Mouse (Mus musculus) thymus, postnatal 14 days (tissue): ENCODE data around the gene H2-Q4.
"Not testable (repeated sequence)": the region's sequence is repeated elsewhere in the genome, so short reads cannot be mapped to it uniquely, and the experiment has no call there.

Experiments
- DNase-seq: peaks from one replicate; pipeline ENCODE4 v3.0.0; 2021

Gene H2-Q4

GRCm38 (mm10) chr17:35420206-35420810 is 40.9 kb downstream of the H2-Q4 start:
- DNase-seq: peak; percentile 65

DNA sequence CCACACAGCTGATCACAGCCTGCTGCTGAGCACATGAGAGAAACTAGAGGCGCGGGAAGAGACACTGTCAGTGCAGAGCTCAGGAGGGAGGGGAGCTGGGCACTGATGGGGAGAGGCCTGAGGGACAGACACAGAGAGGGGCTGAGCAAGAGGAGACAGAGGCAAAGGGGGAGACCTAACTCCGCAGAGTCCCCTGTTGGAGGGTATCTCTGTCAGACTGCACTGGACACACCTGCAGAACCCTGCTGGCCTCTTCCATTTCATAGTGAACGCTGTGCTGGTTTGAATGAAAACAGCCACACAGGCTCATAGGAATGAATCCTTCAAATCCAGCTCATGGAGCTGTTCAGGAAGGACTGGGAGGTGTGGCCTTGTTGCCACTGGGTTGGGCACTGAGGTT is 41.9 kb downstream of the H2-Q4 start:
- not testable (repeated sequence) for DNase-seq

DNA sequence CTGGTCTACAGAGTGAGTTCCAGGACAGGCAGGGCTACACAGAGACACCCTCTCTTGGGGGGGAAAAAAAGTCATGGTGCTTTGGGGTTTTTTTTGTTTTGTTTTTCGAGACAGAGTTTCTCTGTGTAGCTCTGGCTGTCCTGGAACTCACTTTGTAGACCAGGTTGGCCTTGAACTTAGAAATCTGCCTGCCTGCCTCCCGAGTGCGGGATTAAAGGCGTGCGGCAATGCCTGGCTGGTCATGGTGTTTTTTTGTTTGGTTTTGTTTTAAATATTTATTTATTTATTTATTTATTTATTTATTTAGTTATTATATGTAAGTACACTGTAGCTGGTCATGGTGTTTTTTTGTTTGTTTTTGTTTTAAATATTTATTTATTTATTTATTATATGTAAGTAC is 42.9 kb downstream of the H2-Q4 start:
- not testable (repeated sequence) for DNase-seq

GRCm38 (mm10) chr17:35423131-35423810 is 43.9 kb downstream of the H2-Q4 start:
- DNase-seq: not testable (repeated sequence)

- DNase-seq: not testable (repeated sequence)
Measured at GRCm38 (mm10) chr17:35424106-35424505, 44.7 kb downstream of the H2-Q4 start.

GRCm38 (mm10) chr17:35424624-35425416 is 45.4 kb downstream of the H2-Q4 start, which contains the start of gene H2-Q6:
Gene H2-Q6 (plus strand): TSS chr17:35424850.
- DNase-seq: not testable (repeated sequence)

- peak; percentile 25 for DNase-seq
Measured at GRCm38 (mm10) chr17:35425474-35425873, 46.1 kb downstream of the H2-Q4 start.

DNA sequence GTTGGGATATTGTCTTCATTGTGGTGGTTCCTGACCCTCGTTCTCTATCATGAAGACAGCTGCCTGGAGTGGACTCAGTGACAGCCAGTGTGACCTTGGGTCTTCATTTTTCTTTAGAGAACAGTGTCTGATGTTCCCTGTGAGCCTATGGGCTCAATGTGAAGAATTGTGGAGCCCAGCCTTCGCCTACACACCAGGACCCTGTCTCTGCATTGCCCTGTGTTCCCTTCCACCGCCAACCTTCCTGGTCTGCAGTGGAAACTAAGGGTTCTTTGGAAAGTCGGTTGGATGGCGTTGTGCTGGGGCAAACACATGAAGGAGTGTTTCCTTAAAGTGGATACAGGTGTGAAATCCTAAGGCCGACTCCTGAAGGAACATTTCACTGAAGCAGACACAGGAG is 49.5 kb downstream of the H2-Q4 start:
- DNase-seq: not testable (repeated sequence)

DNA sequence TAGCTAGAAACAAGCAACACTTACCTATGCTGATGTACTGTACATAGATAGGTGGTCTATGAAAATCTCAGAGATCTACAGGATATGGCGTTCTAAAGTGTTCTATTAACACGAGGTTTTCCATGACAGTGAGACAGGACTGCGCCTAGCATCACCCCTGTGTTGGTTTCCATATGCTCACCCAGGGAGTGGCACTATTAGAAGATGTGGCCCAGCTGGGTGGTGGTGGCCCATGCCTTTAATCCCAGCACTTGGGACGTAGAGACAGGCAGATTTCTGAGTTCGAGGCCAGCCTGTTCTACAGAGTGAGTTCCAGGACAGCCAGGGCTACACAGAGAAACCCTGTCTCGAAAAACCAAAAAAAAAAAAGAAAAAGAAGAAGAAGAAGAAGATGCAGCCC is 51.3 kb downstream of the H2-Q4 start:
- not testable (repeated sequence) for DNase-seq

GRCm38 (mm10) chr17:35432167-35432566 is 52.8 kb downstream of the H2-Q4 start:
- not testable (repeated sequence) for DNase-seq

- DNase-seq: peak; percentile 36
Measured at GRCm38 (mm10) chr17:35434836-35435235, 55.4 kb downstream of the H2-Q4 start.
